Mouse (Mus musculus) liver, adult 2 months (tissue): ENCODE measurements around the gene Slc7a8. TPM values are rescaled to one million over a fixed set of nuclear protein-coding genes. Genes with fewer than 3 reads are reported as not detected.

Experiments used
- DNase-seq: peaks from one replicate; pipeline ENCODE4 v3.0.0-alpha.2; 2011; ENCODE audit warnings: low read depth, low spot score; ENCODE audit errors: extremely low read depth
- H3K27ac ChIP-seq: fragments of 200-500 bp; replicated peaks from 2 replicates; pipeline ENCODE4 v1.5.1; 2012; ENCODE audit warnings: low read depth, mild to moderate bottlenecking, control low read depth, inconsistent platforms, low read length; ENCODE audit not compliant: insufficient read depth
- H3K27me3 ChIP-seq: fragments of 200-500 bp; 2 replicates; pipeline ENCODE4 v1.6.1; 2012; ENCODE audit warnings: mild to moderate bottlenecking, moderate library complexity, low read length, inconsistent platforms; ENCODE audit not compliant: control insufficient read depth, insufficient read depth
- H3K36me3 ChIP-seq: fragments of 200-500 bp; 2 replicates; pipeline ENCODE4 v1.6.1; 2012; ENCODE audit warnings: low read length, inconsistent platforms; ENCODE audit not compliant: control insufficient read depth, insufficient read depth
- H3K4me1 ChIP-seq: fragments of 200-500 bp; 2 replicates; pipeline ENCODE4 v1.6.1; 2011; ENCODE audit warnings: low read length; ENCODE audit not compliant: control insufficient read depth, insufficient read depth
- H3K4me3 ChIP-seq: fragments of 200-500 bp; 2 replicates; pipeline ENCODE4 v1.5.1; 2011; ENCODE audit warnings: low read depth, mild to moderate bottlenecking, control low read depth, low read length, moderate library complexity; ENCODE audit not compliant: insufficient read depth
- H3K79me2 ChIP-seq: fragments of 200-500 bp; 2 replicates; pipeline ENCODE4 v1.6.1; 2012; ENCODE audit warnings: inconsistent platforms, mild to moderate bottlenecking, low read length, moderate library complexity; ENCODE audit not compliant: control insufficient read depth, insufficient read depth
- H3K9ac ChIP-seq: fragments of 200-500 bp; 2 replicates; pipeline ENCODE4 v1.6.1; 2012; ENCODE audit warnings: low read depth, mild to moderate bottlenecking, control low read depth, inconsistent platforms, low read length
- CTCF ChIP-seq: fragments of 200-500 bp; IDR thresholded peaks from 2 replicates; pipeline ENCODE4 v1.5.1; 2011; ENCODE audit warnings: low read depth, low read length, control low read depth
- POLR2A ChIP-seq: fragments of 200-500 bp; IDR thresholded peaks from 2 replicates; pipeline ENCODE4 v1.6.1; 2011; ENCODE audit warnings: low read length, control low read depth; ENCODE audit not compliant: insufficient read depth; ENCODE audit errors: extremely low read depth
- WGBS: fragments of 180-500 bp; shearing (Covaris S2); methylation state at CpG from one replicate; pipeline ENCODE4 v1.1.7; 2018; 5-methylcytosine and 5-hydroxymethylcytosine counted together
- polyA plus RNA-seq: library from polyadenylated mRNA; depleted of rRNA; stranded (reverse); fragments of >200 nt; gene quantifications from 2 replicates; pipeline ENCODE4 v1.2.3, GENCODE M21; 2012
- total RNA-seq: library from RNA; depleted of rRNA; stranded (reverse); fragments of >200 nt; gene quantifications from 2 replicates; pipeline ENCODE4 v1.2.3, GENCODE M21; 2014

Gene Slc7a8
- total and polyA plus RNA-seq, 2 experiments: 1.0 to 2.9 TPM

- 90% methylated on average over 9 of the region's 9 CpGs for WGBS
- Histone ChIP-seq H3K36me3 (no peaks in the 10 kb centered on the region), H3K79me2 (no peaks in the 10 kb centered on the region), H3K4me1 (peaks cover 2% of the 10 kb centered on the region; the same call in 1 of the 2 replicates), H3K4me3 (no peak overlapping the region), H3K27me3 (no peaks in the 10 kb centered on the region), H3K9ac (no peak overlapping the region), H3K27ac (no peak overlapping the region)
- TF ChIP-seq POLR2A (no peak), CTCF (no peak)
- DNase-seq: no peak
Measured at GRCm38 (mm10) chr14:54709054-54709453, 72.7 kb downstream of the Slc7a8 start.

- Histone ChIP-seq H3K4me1 (no peaks in the 10 kb centered on the region), H3K9ac (no peak overlapping the region), H3K27ac (no peak overlapping the region), H3K36me3 (no peaks in the 10 kb centered on the region), H3K4me3 (no peak overlapping the region), H3K27me3 (no peaks in the 10 kb centered on the region), H3K79me2 (no peaks in the 10 kb centered on the region)
- 64% methylated on average over 17 of the region's 17 CpGs for WGBS
- TF ChIP-seq POLR2A: no peak
- no peak for TF ChIP-seq CTCF
- no peak for DNase-seq
Measured at GRCm38 (mm10) chr14:54706589-54707320, 75.0 kb downstream of the Slc7a8 start.

GRCm38 (mm10) chr14:54705844-54706243 is 75.9 kb downstream of the Slc7a8 start:
- no peaks in the 10 kb centered on the region for H3K36me3 ChIP-seq
- H3K4me1 ChIP-seq: peaks cover 1% of the 10 kb centered on the region; the same call in 1 of the 2 replicates
- no peaks in the 10 kb centered on the region for H3K79me2 ChIP-seq
- TF ChIP-seq CTCF (no peak), POLR2A (no peak)
- no peak overlapping the region for H3K4me3 ChIP-seq
- no peaks in the 10 kb centered on the region for H3K27me3 ChIP-seq
- DNase-seq: no peak
- H3K9ac ChIP-seq: no peak overlapping the region
- 32% methylated on average over 5 of the region's 5 CpGs for WGBS
- H3K27ac ChIP-seq: no peak overlapping the region

DNA sequence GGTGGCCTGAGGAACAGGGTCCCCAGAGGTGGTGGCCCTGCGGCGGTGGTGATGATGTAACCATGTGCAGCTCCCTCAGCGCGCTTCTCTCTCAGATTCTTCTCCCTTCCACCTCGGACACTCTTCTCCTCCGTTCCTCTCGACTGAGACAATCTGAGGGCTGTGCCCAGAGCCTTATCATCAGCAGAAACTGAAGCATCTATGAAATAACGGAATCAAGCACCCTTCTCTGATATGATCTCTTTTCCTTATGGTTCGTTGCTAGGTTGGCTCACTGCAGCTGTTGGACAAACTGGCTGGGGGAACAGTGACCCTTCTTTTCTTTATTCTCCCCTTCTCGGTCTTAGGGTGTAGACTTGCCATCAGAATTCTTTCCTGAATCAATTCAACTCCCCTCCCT is 78.5 kb downstream of the Slc7a8 start:
- Histone ChIP-seq H3K79me2 (no peaks in the 10 kb centered on the region), H3K9ac (no peak overlapping the region), H3K4me3 (no peak overlapping the region), H3K36me3 (no peaks in the 10 kb centered on the region), H3K27ac (no peak overlapping the region), H3K27me3 (no peaks in the 10 kb centered on the region), H3K4me1 (peaks cover 1% of the 10 kb centered on the region; the same call in 1 of the 2 replicates)
- WGBS: 65% methylated on average over 10 of the region's 10 CpGs
- TF ChIP-seq POLR2A: no peak
- TF ChIP-seq CTCF: no peak
- no peak for DNase-seq

GRCm38 (mm10) chr14:54701298-54701697 is 80.4 kb downstream of the Slc7a8 start:
- DNase-seq: peak; percentile 47
- Histone ChIP-seq H3K4me3 (no peak overlapping the region; the same call in 1 of the 2 replicates), H3K27me3 (no peaks in the 10 kb centered on the region), H3K9ac (no peak overlapping the region), H3K4me1 (peaks cover 1% of the 10 kb centered on the region; the same call in 1 of the 2 replicates), H3K79me2 (no peaks in the 10 kb centered on the region), H3K27ac (no peak overlapping the region), H3K36me3 (no peaks in the 10 kb centered on the region)
- 3% methylated on average over 6 of the region's 6 CpGs for WGBS
- TF ChIP-seq CTCF (peak; percentile 93), POLR2A (no peak)

DNA sequence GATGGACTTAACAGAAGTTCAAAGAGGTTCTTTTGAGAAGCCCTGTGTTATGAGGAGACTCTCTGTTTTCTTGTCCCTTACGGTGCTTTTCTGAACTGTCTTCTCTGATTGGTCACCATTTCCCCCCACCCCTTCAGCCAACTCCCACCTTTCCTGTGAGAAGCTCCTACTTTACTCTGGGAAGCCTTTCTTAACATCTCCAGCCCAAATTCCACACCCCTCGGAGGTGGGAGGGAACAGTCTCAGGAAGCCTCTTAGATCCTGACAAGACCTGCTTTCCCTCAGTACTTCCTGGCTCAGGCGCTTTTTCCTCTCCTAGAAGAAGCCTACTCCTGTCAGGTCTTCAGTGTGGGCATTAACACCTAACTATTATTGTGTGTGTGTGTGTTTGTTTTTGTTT is 82.2 kb downstream of the Slc7a8 start:
- Histone ChIP-seq H3K79me2 (no peaks in the 10 kb centered on the region), H3K27me3 (no peaks in the 10 kb centered on the region), H3K4me3 (no peak overlapping the region), H3K9ac (no peak overlapping the region), H3K27ac (no peak overlapping the region), H3K36me3 (no peaks in the 10 kb centered on the region), H3K4me1 (peaks cover 1% of the 10 kb centered on the region; the same call in 1 of the 2 replicates)
- TF ChIP-seq CTCF (no peak), POLR2A (no peak)
- 70% methylated on average over 3 of the region's 3 CpGs for WGBS
- DNase-seq: no peak
